Mouse (Mus musculus) C2C12 (cell line): ENCODE results near the gene Bspry. TPM values are rescaled to one million over a fixed set of nuclear protein-coding genes. Genes with fewer than 3 reads are reported as not detected.
A peak's percentile ranks its signal among the peaks of the same experiment; 100 is the strongest.

ENCODE experiments used
- H3K27me3 ChIP-seq: one replicate; pipeline ENCODE4 v1.6.1; 2011; ENCODE audit not compliant: control insufficient read depth, insufficient read depth, insufficient read length
- H3K36me3 ChIP-seq: one replicate; pipeline ENCODE4 v1.6.1; 2011; ENCODE audit not compliant: control insufficient read depth, insufficient read depth
- H3K4me3 ChIP-seq: one replicate; pipeline ENCODE4 v1.5.1; 2011; ENCODE audit warnings: mild to moderate bottlenecking, control low read depth; ENCODE audit not compliant: poor library complexity, insufficient read depth, severe bottlenecking
- H3K79me2 ChIP-seq: one replicate; pipeline ENCODE4 v1.6.1; 2011; ENCODE audit not compliant: control insufficient read depth, insufficient read depth
- H3K79me3 ChIP-seq: one replicate; pipeline ENCODE4 v1.6.1; 2011; ENCODE audit warnings: low read depth, control low read depth
- H3ac ChIP-seq: one replicate; pipeline ENCODE3; 2011; ENCODE audit warnings: low read depth; ENCODE audit not compliant: control insufficient read depth, insufficient read length
- CEBPB ChIP-seq: IDR thresholded peaks from one replicate; pipeline ENCODE4 v1.6.1; 2011; ENCODE audit warnings: low read depth, mild to moderate bottlenecking, control low read depth, moderate library complexity
- CTCF ChIP-seq: IDR thresholded peaks from one replicate; pipeline ENCODE4 v1.5.1; 2011; ENCODE audit not compliant: control insufficient read depth, insufficient read depth, insufficient read length
- FOSL1 ChIP-seq: IDR thresholded peaks from one replicate; pipeline ENCODE4 v1.8.0; 2011; ENCODE audit warnings: mild to moderate bottlenecking, low read length; ENCODE audit not compliant: poor library complexity, insufficient read depth, severe bottlenecking
- MAX ChIP-seq: IDR thresholded peaks from one replicate; pipeline ENCODE4 v1.6.1; 2011; ENCODE audit warnings: mild to moderate bottlenecking, control low read depth
- MYOD1 ChIP-seq: IDR thresholded peaks from one replicate; pipeline ENCODE4 v1.6.1; 2011; ENCODE audit warnings: low read depth; ENCODE audit not compliant: control insufficient read depth, insufficient read length
- MYOG ChIP-seq: IDR thresholded peaks from one replicate; pipeline ENCODE4 v1.6.1; 2011; ENCODE audit not compliant: control insufficient read depth, insufficient read length; ENCODE audit errors: extremely low read depth
- USF1 ChIP-seq: IDR thresholded peaks from one replicate; pipeline ENCODE4 v1.6.1; 2011; ENCODE audit warnings: low read depth, mild to moderate bottlenecking, control low read depth, moderate library complexity
- polyA plus RNA-seq: library from polyadenylated mRNA; unstranded; fragments of >200 nt; fragmentation: generic; extraction: Trizol; gene quantifications from one replicate; pipeline ENCODE4 v1.2.1, GENCODE M21; 2012; ENCODE audit warnings: missing spikeins

The Bspry gene
- polyA plus RNA-seq, 1 experiment, result 0.25 TPM

- Histone ChIP-seq H3K4me3 (no peak overlapping the region), H3K27me3 (peaks cover 3% of the 10 kb centered on the region), H3K79me2 (no peaks in the 10 kb centered on the region), H3ac (no peak overlapping the region), H3K79me3 (no peaks in the 10 kb centered on the region), H3K36me3 (peaks cover 3% of the 10 kb centered on the region)
- TF ChIP-seq CTCF (no peak), MYOG (no peak), FOSL1 (no peak), MYOD1 (no peak), MAX (no peak), CEBPB (no peak), USF1 (no peak)
Measured at GRCm38 (mm10) chr4:62494230-62494629, 14.4 kb downstream of the Bspry start.

- H3K27me3 ChIP-seq, result peaks cover 3% of the 10 kb centered on the region
- H3K4me3 ChIP-seq, result no peak overlapping the region
- no peaks in the 10 kb centered on the region for H3K79me2 ChIP-seq
- no peak overlapping the region for H3ac ChIP-seq
- H3K36me3 ChIP-seq, result peaks cover 8% of the 10 kb centered on the region
- TF ChIP-seq MAX, result no peak
- no peaks in the 10 kb centered on the region for H3K79me3 ChIP-seq
Measured at GRCm38 (mm10) chr4:62495946-62496345, 16.1 kb downstream of the Bspry start.

GRCm38 (mm10) chr4:62496815-62497214 is 17.0 kb downstream of the Bspry start:
- Histone ChIP-seq H3K36me3 (peaks cover 8% of the 10 kb centered on the region), H3ac (no peak overlapping the region), H3K79me2 (no peaks in the 10 kb centered on the region), H3K79me3 (no peaks in the 10 kb centered on the region), H3K4me3 (no peak overlapping the region), H3K27me3 (peaks cover 3% of the 10 kb centered on the region)
- TF ChIP-seq MYOD1 (no peak), MYOG (no peak), MAX (no peak), CEBPB (no peak), FOSL1 (no peak), USF1 (no peak)

GRCm38 (mm10) chr4:62500799-62501198 is 20.9 kb downstream of the Bspry start:
- Histone ChIP-seq H3K27me3 (no peaks in the 10 kb centered on the region), H3K36me3 (peaks cover 8% of the 10 kb centered on the region), H3K4me3 (no peak overlapping the region), H3ac (no peak overlapping the region), H3K79me3 (no peaks in the 10 kb centered on the region), H3K79me2 (no peaks in the 10 kb centered on the region)
- TF ChIP-seq MYOG (no peak), MYOD1 (no peak), USF1 (no peak), CEBPB (no peak), MAX (no peak), CTCF (no peak), FOSL1 (no peak)

- peak overlapping the region; percentile 81 for H3ac ChIP-seq
- H3K79me2 ChIP-seq, result no peaks in the 10 kb centered on the region
- H3K79me3 ChIP-seq, result no peaks in the 10 kb centered on the region
- peak overlapping the region; percentile 91 for H3K4me3 ChIP-seq
- no peaks in the 10 kb centered on the region for H3K27me3 ChIP-seq
- TF ChIP-seq MYOG (no peak), MAX (no peak), FOSL1 (no peak), CEBPB (no peak), MYOD1 (no peak), USF1 (no peak), CTCF (no peak)
- H3K36me3 ChIP-seq, result peaks cover 8% of the 10 kb centered on the region
Measured at GRCm38 (mm10) chr4:62501534-62501933, 21.7 kb downstream of the Bspry start.

- H3K79me2 ChIP-seq, result no peaks in the 10 kb centered on the region
- no peaks in the 10 kb centered on the region for H3K27me3 ChIP-seq
- no peaks in the 10 kb centered on the region for H3K79me3 ChIP-seq
- H3K4me3 ChIP-seq, result peak overlapping the region; percentile 91
- peak overlapping the region; percentile 81 for H3ac ChIP-seq
- peak; percentile 54 for TF ChIP-seq MAX
- TF ChIP-seq CEBPB, result no peak
- TF ChIP-seq MYOD1, result no peak
- H3K36me3 ChIP-seq, result peaks cover 9% of the 10 kb centered on the region
Measured at GRCm38 (mm10) chr4:62501964-62502732, 22.3 kb downstream of the Bspry start.
